Mouse (Mus musculus) ES-E14 (cell line): ENCODE data around the gene Isx. TPM values are rescaled to one million over a fixed set of nuclear protein-coding genes. Genes with fewer than 3 reads are reported as not detected.

Experiments used
- DNase-seq: peaks from one replicate; pipeline ENCODE4 v3.0.0-alpha.2; 2013; ENCODE audit warnings: low read depth, low spot score
- H3K27ac ChIP-seq: 2 replicates; pipeline ENCODE4 v1.5.1; 2012; ENCODE audit warnings: low read depth, mild to moderate bottlenecking, low read length, moderate library complexity, mixed read lengths; ENCODE audit not compliant: poor library complexity, insufficient read depth, severe bottlenecking
- H3K36me3 ChIP-seq: 2 replicates; pipeline ENCODE4 v1.6.1; 2012; ENCODE audit warnings: mild to moderate bottlenecking, low read length, moderate library complexity, mixed read lengths; ENCODE audit not compliant: control insufficient read depth, poor library complexity, insufficient read depth, severe bottlenecking
- H3K4me1 ChIP-seq, 2 experiments: fragments of 150-350 bp in 1 of 2; sonication (generic) in 1 of 2; 2 replicates each; pipeline ENCODE4 v1.6.1; 2012; ENCODE audit warnings: low read length in 2 of 2, mild to moderate bottlenecking in 1 of 2, mixed read lengths in 1 of 2; ENCODE audit not compliant: control insufficient read depth in 2 of 2, insufficient read depth in 2 of 2, poor library complexity in 1 of 2
- H3K4me3 ChIP-seq, 2 experiments: fragments of 150-350 bp in 1 of 2; sonication (generic) in 1 of 2; 2 replicates each; pipeline ENCODE4 v1.5.1; 2012; ENCODE audit warnings: low read length in 2 of 2, low read depth in 1 of 2, mild to moderate bottlenecking in 1 of 2, mixed read lengths in 1 of 2; ENCODE audit not compliant: insufficient read depth in 1 of 2, poor library complexity in 1 of 2, severe bottlenecking in 1 of 2
- H3K9ac ChIP-seq: 2 replicates; pipeline ENCODE4 v1.6.1; 2012; ENCODE audit warnings: low read depth, mild to moderate bottlenecking, low read length, mixed read lengths; ENCODE audit not compliant: poor library complexity, insufficient read depth, severe bottlenecking
- H3K9me3 ChIP-seq: fragments of 150-350 bp; sonication (generic); 2 replicates; pipeline ENCODE4 v1.6.1; 2012; ENCODE audit warnings: low read depth, mild to moderate bottlenecking, low read length; ENCODE audit not compliant: control insufficient read depth, insufficient read depth
- CHD2 ChIP-seq: IDR thresholded peaks from 2 replicates; pipeline ENCODE4 v1.6.1; 2014; ENCODE audit warnings: mild to moderate bottlenecking, low read depth, low read length, inconsistent platforms
- HCFC1 ChIP-seq: IDR thresholded peaks from 2 replicates; pipeline ENCODE4 v1.6.1; 2012; ENCODE audit warnings: low read length, inconsistent platforms, borderline replicate concordance; ENCODE audit not compliant: insufficient read depth
- MAFK ChIP-seq: IDR thresholded peaks from 2 replicates; pipeline ENCODE4 v1.6.1; 2014; ENCODE audit warnings: mild to moderate bottlenecking, low read depth, low read length, inconsistent platforms; ENCODE audit not compliant: insufficient read depth
- ZC3H11A ChIP-seq: IDR thresholded peaks from 2 replicates; pipeline ENCODE4 v1.6.1; 2012; ENCODE audit warnings: low read depth, mild to moderate bottlenecking, inconsistent platforms, low read length, borderline replicate concordance
- ZNF384 ChIP-seq: IDR thresholded peaks from 2 replicates; pipeline ENCODE4 v1.6.1; 2012; ENCODE audit warnings: low read depth, low read length, inconsistent platforms
- in situ Hi-C, 2 experiments: fragments of 600-800 bp; cut with MboI; formaldehyde crosslinking; loops; one replicate each; pipeline ENCODE4 v1.15.1; 2025; ENCODE audit warnings: low sequenced_read_pairs in 2 of 2, inconsistent platforms in 1 of 2; ENCODE audit not compliant: unreplicated experiment in 2 of 2
- total RNA-seq: library from RNA; depleted of rRNA; stranded (reverse); fragments of 300-350 nt; gene quantifications from 2 replicates; pipeline ENCODE4 v1.2.3, GENCODE M21; 2012; rRNA removed

The Isx gene
- total RNA-seq: 0.13 TPM in 1 of 2 replicates, not detected in the other

GRCm38 (mm10) chr8:74872940-74873339, at the start of gene Isx:
Isx (plus strand) TSS chr8:74873173.
- H3K9me3 ChIP-seq: no peaks in the 10 kb centered on the region
- no peaks in the 10 kb centered on the region for H3K36me3 ChIP-seq
- H3K4me1 ChIP-seq: 0 out of 4 replicates have a peak, but pooled peaks cover 0 to 2% of the 10 kb centered on the region in 2 experiments
- no peak for DNase-seq
- no peak within 1 kb of the TSS for H3K9ac ChIP-seq
- no peak within 1 kb of the TSS; the same call in 1 of the 2 replicates for H3K27ac ChIP-seq
- no peak for TF ChIP-seq ZNF384
- no peak for TF ChIP-seq ZC3H11A
- no peak for TF ChIP-seq MAFK
- TF ChIP-seq CHD2: no peak
- no peak for TF ChIP-seq HCFC1
- H3K4me3 ChIP-seq: no peak within 1 kb of the TSS
- in situ Hi-C loops: no loop called here

- Histone ChIP-seq H3K9ac (no peak overlapping the region), H3K4me1 (no peaks in the 10 kb centered on the region), H3K36me3 (no peaks in the 10 kb centered on the region), H3K9me3 (no peaks in the 10 kb centered on the region), H3K27ac (no peak overlapping the region), H3K4me3 (no peak overlapping the region)
- in situ Hi-C loops: no loop called here
- TF ChIP-seq ZC3H11A: no peak
- TF ChIP-seq ZNF384: no peak
- TF ChIP-seq HCFC1: no peak
- no peak for TF ChIP-seq CHD2
- TF ChIP-seq MAFK: no peak
- DNase-seq: no peak
Observed at GRCm38 (mm10) chr8:74827689-74828088, 45.3 kb upstream of the Isx start.

- TF ChIP-seq ZNF384 (no peak), MAFK (no peak), ZC3H11A (no peak), HCFC1 (no peak), CHD2 (no peak)
- H3K4me3 ChIP-seq: no peak overlapping the region
Observed at GRCm38 (mm10) chr8:74831322-74831721, 41.7 kb upstream of the Isx start.

GRCm38 (mm10) chr8:74834246-74834645, 38.7 kb upstream of the Isx start:
- no peaks in the 10 kb centered on the region for H3K4me1 ChIP-seq
- DNase-seq: no peak
- no peaks in the 10 kb centered on the region for H3K36me3 ChIP-seq
- H3K9me3 ChIP-seq: no peaks in the 10 kb centered on the region
- TF ChIP-seq ZC3H11A (no peak), CHD2 (no peak), MAFK (no peak), ZNF384 (no peak), HCFC1 (no peak)
- in situ Hi-C loops: no loop called here
- H3K27ac ChIP-seq: no peak overlapping the region
- no peak overlapping the region for H3K9ac ChIP-seq
- no peak overlapping the region for H3K4me3 ChIP-seq

More at GRCm38 (mm10) chr8:74831322-74831721, 41.7 kb upstream of the Isx start:
- Histone ChIP-seq H3K9ac (no peak overlapping the region), H3K27ac (no peak overlapping the region), H3K36me3 (no peaks in the 10 kb centered on the region), H3K4me1 (no peaks in the 10 kb centered on the region), H3K9me3 (no peaks in the 10 kb centered on the region)
- in situ Hi-C loops: no loop called here
- DNase-seq: no peak

- H3K36me3 ChIP-seq: no peaks in the 10 kb centered on the region
- H3K27ac ChIP-seq: no peak overlapping the region
- no peaks in the 10 kb centered on the region for H3K9me3 ChIP-seq
- no peak overlapping the region for H3K9ac ChIP-seq
- DNase-seq: peak; percentile 22
- no peak overlapping the region for H3K4me3 ChIP-seq
- TF ChIP-seq HCFC1 (no peak), ZC3H11A (peak; percentile 60; the same call in 1 of the 2 replicates)
- in situ Hi-C loops: no loop called here
- H3K4me1 ChIP-seq: peaks cover 0 to 4% of the 10 kb centered on the region in 2 experiments; a peak in 1 of 4 replicates
Observed at GRCm38 (mm10) chr8:74847376-74848048, 25.5 kb upstream of the Isx start.
